Mouse (Mus musculus): Measurements from ENCODE around the gene Prss42. TPM values are rescaled to one million over a fixed set of nuclear protein-coding genes. Genes with fewer than 3 reads are reported as not detected.
A peak's percentile ranks its signal among the peaks of the same experiment; 100 is the strongest.
"Not testable (repeated sequence)": the region's sequence is repeated elsewhere in the genome, so short reads cannot be mapped to it uniquely, and the experiment has no call there.

The Prss42 gene
- polyA plus RNA-seq, 1 experiment from 2014 or later, result not detected

- H3K9me3 ChIP-seq (replicated peaks), result no peaks in the 10 kb centered on the region
- ATAC-seq (ENCODE audit: insufficient number of reproducible peaks, low FRiP score, low TSS enrichment, low read depth), result no peak
- no peaks in the 10 kb centered on the region for H3K27me3 ChIP-seq
- H3K4me2 ChIP-seq (replicated peaks), result no peak overlapping the region
- no peak overlapping the region for H3K9ac ChIP-seq
- WGBS, result 83% methylated on average over 3 of the region's 3 CpGs
- H3K4me1 ChIP-seq, result no peaks in the 10 kb centered on the region
- H3K4me3 ChIP-seq (replicated peaks), result no peak overlapping the region
- H3K27ac ChIP-seq (replicated peaks), result no peak overlapping the region
- no peaks in the 10 kb centered on the region for H3K36me3 ChIP-seq
Measured at GRCm38 (mm10) chr9:110788169-110788568, 9.8 kb upstream of the Prss42 start.

GRCm38 (mm10) chr9:110790462-110790861, 7.5 kb upstream of the Prss42 start:
- no peaks in the 10 kb centered on the region for H3K27me3 ChIP-seq
- ATAC-seq (ENCODE audit: insufficient number of reproducible peaks, low FRiP score, low TSS enrichment, low read depth), result no peak
- no peaks in the 10 kb centered on the region for H3K36me3 ChIP-seq
- no peaks in the 10 kb centered on the region for H3K9me3 ChIP-seq (replicated peaks)
- H3K9ac ChIP-seq, result no peak overlapping the region
- 59% methylated on average over 4 of the region's 4 CpGs for WGBS
- H3K4me2 ChIP-seq (replicated peaks), result no peak overlapping the region
- H3K4me3 ChIP-seq (replicated peaks), result no peak overlapping the region
- no peaks in the 10 kb centered on the region for H3K4me1 ChIP-seq
- H3K27ac ChIP-seq (replicated peaks), result no peak overlapping the region

GRCm38 (mm10) chr9:110797013-110797412, 953 bp upstream of the Prss42 start:
- Histone ChIP-seq H3K4me2 (replicated peaks) (no peak overlapping the region), H3K9ac (no peak overlapping the region), H3K4me1 (no peaks in the 10 kb centered on the region), H3K36me3 (no peaks in the 10 kb centered on the region), H3K27ac (replicated peaks) (no peak overlapping the region), H3K27me3 (no peaks in the 10 kb centered on the region), H3K4me3 (replicated peaks) (no peak overlapping the region), H3K9me3 (replicated peaks) (no peaks in the 10 kb centered on the region)
- no peak for ATAC-seq (ENCODE audit: insufficient number of reproducible peaks, low FRiP score, low TSS enrichment, low read depth)
- 84% methylated on average over 10 of the region's 10 CpGs for whole genome bisulfite sequencing

- Histone ChIP-seq H3K4me1 (no peaks in the 10 kb centered on the region), H3K9me3 (replicated peaks) (no peaks in the 10 kb centered on the region), H3K27me3 (no peaks in the 10 kb centered on the region), H3K9ac (no peak overlapping the region), H3K27ac (replicated peaks) (no peak overlapping the region), H3K4me2 (replicated peaks) (no peak overlapping the region), H3K4me3 (replicated peaks) (no peak overlapping the region), H3K36me3 (no peaks in the 10 kb centered on the region)
- no peak for ATAC-seq (ENCODE audit: insufficient number of reproducible peaks, low FRiP score, low TSS enrichment, low read depth)
- WGBS, result 88% methylated on average over 8 of the region's 8 CpGs
Measured at GRCm38 (mm10) chr9:110800834-110801479, 3.0 kb downstream of the Prss42 start.

GRCm38 (mm10) chr9:110803294-110803693, 5.3 kb downstream of the Prss42 start:
- no peaks in the 10 kb centered on the region for H3K36me3 ChIP-seq
- no peaks in the 10 kb centered on the region for H3K4me1 ChIP-seq
- H3K9me3 ChIP-seq (replicated peaks), result no peaks in the 10 kb centered on the region
- no peak overlapping the region for H3K4me3 ChIP-seq (replicated peaks)
- no peak for ATAC-seq (ENCODE audit: insufficient number of reproducible peaks, low FRiP score, low TSS enrichment, low read depth)
- H3K4me2 ChIP-seq (replicated peaks), result no peak overlapping the region
- no peaks in the 10 kb centered on the region for H3K27me3 ChIP-seq
- H3K9ac ChIP-seq, result no peak overlapping the region
- no peak overlapping the region for H3K27ac ChIP-seq (replicated peaks)
- WGBS, result 62% methylated on average over 4 of the region's 4 CpGs

- no peak overlapping the region for H3K27ac ChIP-seq (replicated peaks)
- no peaks in the 10 kb centered on the region for H3K36me3 ChIP-seq
- H3K27me3 ChIP-seq, result no peaks in the 10 kb centered on the region
- H3K9ac ChIP-seq, result no peak overlapping the region
- no peak overlapping the region for H3K4me2 ChIP-seq (replicated peaks)
- no peak overlapping the region for H3K4me3 ChIP-seq (replicated peaks)
- no peaks in the 10 kb centered on the region for H3K9me3 ChIP-seq (replicated peaks)
- ATAC-seq (ENCODE audit: insufficient number of reproducible peaks, low FRiP score, low TSS enrichment, low read depth), result no peak
- WGBS, result 62% methylated on average over 4 of the region's 4 CpGs
- 0 out of 2 replicates have a peak, but pooled peaks cover 2% of the 10 kb centered on the region for H3K4me1 ChIP-seq
Measured at GRCm38 (mm10) chr9:110810051-110810450, 12.1 kb downstream of the Prss42 start.

GRCm38 (mm10) chr9:110813789-110814188, 15.8 kb downstream of the Prss42 start, which contains the start of gene Prss44:
TSS of gene Prss44 (plus strand) at chr9:110813994.
- no peak within 1 kb of the TSS for H3K4me3 ChIP-seq (replicated peaks)
- no peaks in the 10 kb centered on the region for H3K36me3 ChIP-seq
- H3K9me3 ChIP-seq (replicated peaks), result no peaks in the 10 kb centered on the region
- ATAC-seq (ENCODE audit: insufficient number of reproducible peaks, low FRiP score, low TSS enrichment, low read depth), result no peak
- no peaks in the 10 kb centered on the region for H3K27me3 ChIP-seq
- no peak within 1 kb of the TSS for H3K27ac ChIP-seq (replicated peaks)
- no peak within 1 kb of the TSS for H3K9ac ChIP-seq
- H3K4me1 ChIP-seq, result 0 out of 2 replicates have a peak, but pooled peaks cover 2% of the 10 kb centered on the region
- 63% methylated on average over 18 of the region's 18 CpGs for WGBS
- no peak within 1 kb of the TSS for H3K4me2 ChIP-seq (replicated peaks)

- H3K9ac ChIP-seq; H3K4me3 ChIP-seq (replicated peaks); H3K4me1 ChIP-seq; H3K27ac ChIP-seq (replicated peaks); H3K9me3 ChIP-seq (replicated peaks); H3K27me3 ChIP-seq; H3K4me2 ChIP-seq (replicated peaks); H3K36me3 ChIP-seq; ATAC-seq (ENCODE audit: insufficient number of reproducible peaks, low FRiP score, low TSS enrichment, low read depth): not testable (repeated sequence)
Measured at GRCm38 (mm10) chr9:110820546-110820945, 22.6 kb downstream of the Prss42 start.

GRCm38 (mm10) chr9:110821436-110821835, 23.5 kb downstream of the Prss42 start:
- H3K27me3 ChIP-seq, result no peaks in the 10 kb centered on the region; the same call in none of the 2 replicates
- H3K9ac ChIP-seq, result no peak overlapping the region
- no peak overlapping the region for H3K4me3 ChIP-seq (replicated peaks)
- 81% methylated on average over 7 of the region's 7 CpGs for WGBS
- no peaks in the 10 kb centered on the region for H3K9me3 ChIP-seq (replicated peaks)
- no peak for ATAC-seq (ENCODE audit: insufficient number of reproducible peaks, low FRiP score, low TSS enrichment, low read depth)
- no peak overlapping the region for H3K27ac ChIP-seq (replicated peaks)
- no peak overlapping the region for H3K4me2 ChIP-seq (replicated peaks)
- 0 out of 2 replicates have a peak, but pooled peaks cover 3% of the 10 kb centered on the region for H3K4me1 ChIP-seq
- no peaks in the 10 kb centered on the region for H3K36me3 ChIP-seq

GRCm38 (mm10) chr9:110825426-110825825, 27.5 kb downstream of the Prss42 start:
- Histone ChIP-seq H3K9ac (no peak overlapping the region), H3K9me3 (replicated peaks) (no peaks in the 10 kb centered on the region), H3K4me1 (0 out of 2 replicates have a peak, but pooled peaks cover 3% of the 10 kb centered on the region), H3K4me2 (replicated peaks) (no peak overlapping the region), H3K27ac (replicated peaks) (0 out of 2 replicates have a peak overlapping the region, but pooled peaks have one; percentile 7), H3K36me3 (no peaks in the 10 kb centered on the region), H3K27me3 (peaks cover 6% of the 10 kb centered on the region), H3K4me3 (replicated peaks) (no peak overlapping the region)
- ATAC-seq (ENCODE audit: insufficient number of reproducible peaks, low FRiP score, low TSS enrichment, low read depth), result no peak
- 55% methylated on average over 4 of the region's 4 CpGs for WGBS

- H3K4me3 ChIP-seq (replicated peaks), result no peak overlapping the region
- no peaks in the 10 kb centered on the region for H3K36me3 ChIP-seq
- H3K27ac ChIP-seq (replicated peaks), result 0 out of 2 replicates have a peak overlapping the region, but pooled peaks have one; percentile 7
- no peak overlapping the region for H3K9ac ChIP-seq
- H3K27me3 ChIP-seq, result peaks cover 6% of the 10 kb centered on the region
- no peak for ATAC-seq (ENCODE audit: insufficient number of reproducible peaks, low FRiP score, low TSS enrichment, low read depth)
- 61% methylated on average over 7 of the region's 7 CpGs for WGBS
- no peak overlapping the region for H3K4me2 ChIP-seq (replicated peaks)
- H3K4me1 ChIP-seq, result 0 out of 2 replicates have a peak, but pooled peaks cover 3% of the 10 kb centered on the region
- H3K9me3 ChIP-seq (replicated peaks), result no peaks in the 10 kb centered on the region
Measured at GRCm38 (mm10) chr9:110825832-110826231, 27.9 kb downstream of the Prss42 start.

GRCm38 (mm10) chr9:110826390-110826789, 28.4 kb downstream of the Prss42 start, which contains the start of gene Prss43:
TSS of gene Prss43 (plus strand) at chr9:110826690.
- H3K4me1 ChIP-seq, result 0 out of 2 replicates have a peak, but pooled peaks cover 3% of the 10 kb centered on the region
- WGBS, result 62% methylated on average over 3 of the region's 3 CpGs
- H3K9me3 ChIP-seq (replicated peaks), result no peaks in the 10 kb centered on the region
- H3K27ac ChIP-seq (replicated peaks), result 0 out of 2 replicates have a peak within 1 kb of the TSS, but pooled peaks have one; percentile 7
- H3K4me2 ChIP-seq (replicated peaks), result no peak within 1 kb of the TSS
- peaks cover 6% of the 10 kb centered on the region for H3K27me3 ChIP-seq
- H3K36me3 ChIP-seq, result no peaks in the 10 kb centered on the region
- H3K9ac ChIP-seq, result no peak within 1 kb of the TSS
- no peak within 1 kb of the TSS for H3K4me3 ChIP-seq (replicated peaks)
- ATAC-seq (ENCODE audit: insufficient number of reproducible peaks, low FRiP score, low TSS enrichment, low read depth), result no peak
